Mouse (Mus musculus): ENCODE measurements around the gene Duox1.

- TF ChIP-seq CTCF (IDR thresholded peaks at IDR 0.05; ENCODE audit: borderline replicate concordance, insufficient read depth, low read depth, low read length) (no peak), POLR2A (IDR thresholded peaks at IDR 0.05; ENCODE audit: borderline replicate concordance, insufficient read depth, low read length) (no peak)
Observed at GRCm38 (mm10) chr2:122317384-122317783, 1.9 kb downstream of the Duox1 start.
